Mouse (Mus musculus) liver, postnatal 0 days (tissue): ENCODE measurements around the gene Cdpf1. TPM values are rescaled to one million over a fixed set of nuclear protein-coding genes. Genes with fewer than 3 reads are reported as not detected.

Experiments used
- ATAC-seq: fragments of 200-750 bp; cut with Nextera tagmentation; 2 replicates; pipeline ENCODE4 v1.8.0; 2017; ENCODE audit warnings: mild to moderate bottlenecking, moderate library complexity
- DNase-seq: peaks from one replicate; pipeline ENCODE4 v3.0.0-alpha.2; 2016
- H3K27ac ChIP-seq: fragments of 300-500 bp; sonication (generic); 2 replicates; pipeline ENCODE4 v1.5.1; 2014; ENCODE audit warnings: antibody characterized with exemption, moderate library complexity, mild to moderate bottlenecking, low read depth
- H3K27me3 ChIP-seq: fragments of 300-500 bp; sonication (generic); 2 replicates; pipeline ENCODE4 v1.6.1; 2014; ENCODE audit warnings: low read length, control low read depth, mixed read lengths; ENCODE audit not compliant: insufficient read depth
- H3K36me3 ChIP-seq: fragments of 300-500 bp; sonication (generic); replicated peaks from 2 replicates; pipeline ENCODE4 v1.6.1; 2014; ENCODE audit warnings: mild to moderate bottlenecking, control low read depth, low read length, moderate library complexity, mixed read lengths; ENCODE audit not compliant: insufficient read depth
- H3K4me1 ChIP-seq: fragments of 300-500 bp; sonication (generic); 2 replicates; pipeline ENCODE4 v1.6.1; 2014; ENCODE audit warnings: antibody characterized with exemption, mild to moderate bottlenecking, control low read depth; ENCODE audit not compliant: insufficient read depth
- H3K4me2 ChIP-seq: fragments of 300-500 bp; sonication (generic); 2 replicates; pipeline ENCODE4 v1.6.1; 2014; ENCODE audit warnings: low read depth, mild to moderate bottlenecking, low read length, moderate library complexity, mixed read lengths
- H3K4me3 ChIP-seq: fragments of 300-500 bp; sonication (generic); 2 replicates; pipeline ENCODE4 v1.5.1; 2014; ENCODE audit warnings: low read depth, low read length
- H3K9ac ChIP-seq: fragments of 300-500 bp; sonication (generic); replicated peaks from 2 replicates; pipeline ENCODE4 v1.6.1; 2014; ENCODE audit warnings: mild to moderate bottlenecking, moderate library complexity
- H3K9me3 ChIP-seq: fragments of 300-500 bp; sonication (generic); 2 replicates; pipeline ENCODE4 v1.6.1; 2016; ENCODE audit warnings: mild to moderate bottlenecking, control low read depth, low read length, mixed read lengths
- CTCF ChIP-seq: sonication (generic); IDR thresholded peaks from 2 replicates; pipeline ENCODE4 v1.5.1; 2016; ENCODE audit warnings: antibody characterized with exemption, low read depth
- EP300 ChIP-seq: IDR thresholded peaks from 2 replicates; pipeline ENCODE4 v1.6.1; 2016; ENCODE audit warnings: antibody characterized with exemption, low read depth, mild to moderate bottlenecking
- WGBS: fragments of 180-500 bp; shearing (Covaris S2); extraction: QIAGEN DNeasy Blood & Tissue Kit; methylation state at CpG from one replicate; pipeline ENCODE4 v1.1.7; 2014; ENCODE audit not compliant: insufficient replicate concordance; 5-methylcytosine and 5-hydroxymethylcytosine counted together
- polyA plus RNA-seq: library from polyadenylated mRNA; unstranded; fragments of >200 nt; fragmentation: Nextera tagmentation; extraction: Ambion mirVana; gene quantifications from 2 replicates; pipeline ENCODE4 v1.2.1, GENCODE M21; 2015

Gene Cdpf1
- polyA plus RNA-seq, 1 experiment from 2014 or later, result 12.9 TPM

GRCm38 (mm10) chr15:85765022-85765421, 46.5 kb downstream of the Cdpf1 start:
- 45% methylated on average over 3 of the region's 3 CpGs for WGBS
- DNase-seq, result no peak
- Histone ChIP-seq H3K27ac (0 out of 2 replicates have a peak overlapping the region, but pooled peaks have one; percentile 6), H3K9me3 (no peaks in the 10 kb centered on the region), H3K27me3 (no peaks in the 10 kb centered on the region), H3K36me3 (no peaks in the 10 kb centered on the region), H3K4me1 (no peaks in the 10 kb centered on the region; the same call in 1 of the 2 replicates), H3K9ac (no peak overlapping the region), H3K4me2 (no peak overlapping the region), H3K4me3 (no peak overlapping the region)
- no peak for TF ChIP-seq CTCF
- no peak for TF ChIP-seq EP300
- ATAC-seq, result no peak

- DNase-seq (no peak), ATAC-seq (no peak)
- no peak overlapping the region for H3K27ac ChIP-seq
- no peaks in the 10 kb centered on the region for H3K27me3 ChIP-seq
- H3K36me3 ChIP-seq, result 0 out of 2 replicates have a peak, but pooled peaks cover 2% of the 10 kb centered on the region
- no peaks in the 10 kb centered on the region for H3K4me1 ChIP-seq
- WGBS, result 74% methylated on average over 4 of the region's 4 CpGs
- H3K9me3 ChIP-seq, result peaks cover 4% of the 10 kb centered on the region
- no peak for TF ChIP-seq EP300
- TF ChIP-seq CTCF, result no peak
- no peak overlapping the region for H3K4me3 ChIP-seq
- no peak overlapping the region for H3K9ac ChIP-seq
- no peak overlapping the region for H3K4me2 ChIP-seq
Measured at GRCm38 (mm10) chr15:85762761-85763160, 48.7 kb downstream of the Cdpf1 start.

GRCm38 (mm10) chr15:85757768-85758167, 53.7 kb downstream of the Cdpf1 start:
- no peak overlapping the region for H3K9ac ChIP-seq
- H3K27ac ChIP-seq, result no peak overlapping the region
- H3K4me2 ChIP-seq, result no peak overlapping the region
- DNase-seq (no peak), ATAC-seq (no peak)
- peaks cover 3% of the 10 kb centered on the region; the same call in 1 of the 2 replicates for H3K4me1 ChIP-seq
- H3K4me3 ChIP-seq, result no peak overlapping the region
- no peak for TF ChIP-seq EP300
- peak; percentile 59 for TF ChIP-seq CTCF
- no peaks in the 10 kb centered on the region for H3K27me3 ChIP-seq
- WGBS, result 86% methylated on average over 3 of the region's 3 CpGs
- 0 out of 2 replicates have a peak, but pooled peaks cover 2% of the 10 kb centered on the region for H3K36me3 ChIP-seq
- peaks cover 9% of the 10 kb centered on the region for H3K9me3 ChIP-seq

Other genes with a start within 250 kb of the Cdpf1 start
- gene Wnt7b, start 229.2 kb downstream of the Cdpf1 start, polyA plus RNA-seq, result 0.05 and 0.09 TPM in 2 replicates
- 169 and 185 TPM in 2 replicates for gene Ppara, start 76.7 kb downstream of the Cdpf1 start, polyA plus RNA-seq
- 0.02 TPM in 1 of 2 replicates, not detected in the other for gene Pkdrej, start 10.0 kb upstream of the Cdpf1 start, polyA plus RNA-seq
- 16.2 and 17.6 TPM in 2 replicates for gene Ttc38, start 20.6 kb upstream of the Cdpf1 start, polyA plus RNA-seq
- gene Gtse1, start 48.0 kb upstream of the Cdpf1 start, polyA plus RNA-seq, result 8.2 and 8.9 TPM in 2 replicates
- 13.9 and 15.3 TPM in 2 replicates for gene Trmu, start 67.6 kb upstream of the Cdpf1 start, polyA plus RNA-seq
- gene Celsr1, start 222.1 kb upstream of the Cdpf1 start, polyA plus RNA-seq, result 0.09 and 0.11 TPM in 2 replicates
- gene Gramd4, start 246.0 kb upstream of the Cdpf1 start, polyA plus RNA-seq, result 3.2 and 3.7 TPM in 2 replicates